Mouse (Mus musculus): ENCODE results near the gene Gm5426. TPM values are rescaled to one million over a fixed set of nuclear protein-coding genes. Genes with fewer than 3 reads are reported as not detected.
"Not testable (repeated sequence)": the region's sequence is repeated elsewhere in the genome, so short reads cannot be mapped to it uniquely, and the experiment has no call there.

The Gm5426 gene
- polyA plus RNA-seq, 1 experiment from 2014 or later: not detected

DNA sequence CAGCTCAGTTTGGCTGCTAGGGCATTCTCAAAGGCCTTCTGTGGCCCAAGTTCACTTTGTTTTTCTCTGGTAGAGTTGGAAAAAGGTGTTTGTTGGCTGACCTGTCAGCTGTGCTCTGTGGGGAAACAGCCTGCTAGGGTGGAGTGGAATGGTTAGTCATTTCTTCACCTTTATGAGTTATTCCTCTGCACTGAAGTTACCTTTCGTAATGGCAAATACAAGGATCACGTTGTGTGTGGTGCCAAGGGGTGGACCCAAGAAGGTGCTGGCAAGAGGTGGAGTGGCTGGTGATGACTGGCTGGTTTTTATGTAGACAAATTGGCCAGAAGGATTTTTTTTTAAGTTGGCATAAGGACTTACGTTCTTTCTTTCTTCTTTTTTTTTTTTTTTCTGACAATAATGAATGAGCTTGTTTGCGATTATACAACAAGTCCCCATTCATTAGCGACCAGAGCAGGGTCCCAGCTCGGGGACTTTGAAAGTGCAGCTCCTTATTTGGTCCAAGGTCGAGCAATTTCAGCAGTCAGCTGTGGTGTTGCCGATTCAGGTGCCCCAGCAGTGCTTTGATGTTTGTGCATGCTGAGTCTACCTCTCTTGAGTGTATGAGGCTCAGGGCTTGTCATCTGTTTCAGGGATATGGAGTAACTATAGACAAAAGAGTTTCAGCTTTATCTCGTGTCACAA is 10.5 kb upstream of the Gm5426 start:
- Histone ChIP-seq H3K36me3 (ENCODE audit: control insufficient read depth, insufficient read depth, low read length) (no peaks in the 10 kb centered on the region), H3K9ac (ENCODE audit: low read depth, low read length) (no peak overlapping the region), H3K4me3 (ENCODE audit: low read depth, low read length) (no peak overlapping the region), H3K4me2 (replicated peaks; ENCODE audit: low read depth, low read length) (no peak overlapping the region), H3K27ac (ENCODE audit: low read depth, low read length) (no peak overlapping the region), H3K9me3 (ENCODE audit: control insufficient read depth, low read length) (no peaks in the 10 kb centered on the region), H3K4me1 (replicated peaks; ENCODE audit: control insufficient read depth, insufficient read depth, low read length) (no peaks in the 10 kb centered on the region), H3K27me3 (ENCODE audit: control insufficient read depth, insufficient read depth, low read length) (no peaks in the 10 kb centered on the region)
- no peak for DNase-seq (ENCODE audit: low spot score)
- ATAC-seq (ENCODE audit: low FRiP score): no peak
- 69% methylated on average over 9 of the region's 9 CpGs for WGBS

DNA sequence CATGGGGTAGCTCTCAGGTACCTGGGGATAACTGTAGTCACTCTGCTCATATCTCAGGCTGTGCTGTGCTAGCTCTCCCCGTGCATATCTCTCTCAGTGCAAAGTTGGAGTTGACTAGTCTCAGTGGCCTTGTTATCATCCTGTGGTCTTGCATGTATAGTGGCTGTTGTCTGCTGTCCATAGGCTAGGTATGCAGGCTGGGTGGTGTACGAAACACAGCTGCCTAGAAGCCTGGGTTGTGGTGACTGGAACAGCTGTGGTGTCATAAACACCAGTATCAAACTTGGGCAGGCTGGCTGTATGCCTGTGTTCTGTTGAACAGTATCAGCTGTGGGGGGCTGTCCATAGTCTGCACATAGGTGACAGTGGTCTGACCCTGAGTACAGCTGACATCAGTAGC is 7.2 kb upstream of the Gm5426 start:
- DNase-seq (ENCODE audit: low spot score): no peak
- H3K4me3 ChIP-seq (ENCODE audit: low read depth, low read length): no peak overlapping the region
- no peak overlapping the region for H3K27ac ChIP-seq (ENCODE audit: low read depth, low read length)
- H3K9me3 ChIP-seq (ENCODE audit: control insufficient read depth, low read length): no peaks in the 10 kb centered on the region
- H3K4me1 ChIP-seq (replicated peaks; ENCODE audit: control insufficient read depth, insufficient read depth, low read length): no peaks in the 10 kb centered on the region
- H3K27me3 ChIP-seq (ENCODE audit: control insufficient read depth, insufficient read depth, low read length): no peaks in the 10 kb centered on the region
- H3K9ac ChIP-seq (ENCODE audit: low read depth, low read length): no peak overlapping the region
- H3K36me3 ChIP-seq (ENCODE audit: control insufficient read depth, insufficient read depth, low read length): no peaks in the 10 kb centered on the region
- H3K4me2 ChIP-seq (replicated peaks; ENCODE audit: low read depth, low read length): no peak overlapping the region
- WGBS: 93% methylated on average over 2 of the region's 2 CpGs
- no peak for ATAC-seq (ENCODE audit: low FRiP score)

GRCm38 (mm10) chr10:96130406-96130805 is 6.0 kb upstream of the Gm5426 start:
- H3K4me3 ChIP-seq (ENCODE audit: low read depth, low read length): no peak overlapping the region
- no peak overlapping the region for H3K27ac ChIP-seq (ENCODE audit: low read depth, low read length)
- ATAC-seq (ENCODE audit: low FRiP score) (no peak), DNase-seq (ENCODE audit: low spot score) (no peak)
- H3K36me3 ChIP-seq (ENCODE audit: control insufficient read depth, insufficient read depth, low read length): no peaks in the 10 kb centered on the region
- no peak overlapping the region for H3K9ac ChIP-seq (ENCODE audit: low read depth, low read length)
- WGBS: 85% methylated on average over 3 of the region's 3 CpGs
- H3K4me1 ChIP-seq (replicated peaks; ENCODE audit: control insufficient read depth, insufficient read depth, low read length): no peaks in the 10 kb centered on the region
- H3K4me2 ChIP-seq (replicated peaks; ENCODE audit: low read depth, low read length): no peak overlapping the region
- no peaks in the 10 kb centered on the region for H3K9me3 ChIP-seq (ENCODE audit: control insufficient read depth, low read length)
- H3K27me3 ChIP-seq (ENCODE audit: control insufficient read depth, insufficient read depth, low read length): no peaks in the 10 kb centered on the region

- Histone ChIP-seq H3K27me3 (ENCODE audit: control insufficient read depth, insufficient read depth, low read length) (no peaks in the 10 kb centered on the region), H3K27ac (ENCODE audit: low read depth, low read length) (no peak overlapping the region), H3K4me3 (ENCODE audit: low read depth, low read length) (no peak overlapping the region), H3K36me3 (ENCODE audit: control insufficient read depth, insufficient read depth, low read length) (no peaks in the 10 kb centered on the region), H3K4me1 (replicated peaks; ENCODE audit: control insufficient read depth, insufficient read depth, low read length) (no peaks in the 10 kb centered on the region), H3K4me2 (replicated peaks; ENCODE audit: low read depth, low read length) (no peak overlapping the region), H3K9me3 (ENCODE audit: control insufficient read depth, low read length) (no peaks in the 10 kb centered on the region), H3K9ac (ENCODE audit: low read depth, low read length) (no peak overlapping the region)
- ATAC-seq (ENCODE audit: low FRiP score) (no peak), DNase-seq (ENCODE audit: low spot score) (no peak)
- 95% methylated on average over 6 of the region's 6 CpGs for WGBS
These were observed 5.3 kb upstream of the Gm5426 start for GRCm38 (mm10) chr10:96131112-96131511.

- DNase-seq (ENCODE audit: low spot score) (peak; percentile 68), ATAC-seq (ENCODE audit: low FRiP score) (peak; percentile 54; the same call in 1 of the 2 replicates)
- no peak overlapping the region for H3K27ac ChIP-seq (ENCODE audit: low read depth, low read length)
- no peaks in the 10 kb centered on the region for H3K36me3 ChIP-seq (ENCODE audit: control insufficient read depth, insufficient read depth, low read length)
- no peak overlapping the region for H3K4me2 ChIP-seq (replicated peaks; ENCODE audit: low read depth, low read length)
- no peaks in the 10 kb centered on the region for H3K9me3 ChIP-seq (ENCODE audit: control insufficient read depth, low read length)
- H3K4me1 ChIP-seq (replicated peaks; ENCODE audit: control insufficient read depth, insufficient read depth, low read length): no peaks in the 10 kb centered on the region
- no peak overlapping the region for H3K9ac ChIP-seq (ENCODE audit: low read depth, low read length)
- no peaks in the 10 kb centered on the region for H3K27me3 ChIP-seq (ENCODE audit: control insufficient read depth, insufficient read depth, low read length)
- 38% methylated on average over 6 of the region's 6 CpGs for WGBS
- H3K4me3 ChIP-seq (ENCODE audit: low read depth, low read length): no peak overlapping the region
These were observed 4.2 kb upstream of the Gm5426 start for GRCm38 (mm10) chr10:96132161-96132560.

- no peak overlapping the region for H3K4me3 ChIP-seq (ENCODE audit: low read depth, low read length)
- no peaks in the 10 kb centered on the region for H3K4me1 ChIP-seq (replicated peaks; ENCODE audit: control insufficient read depth, insufficient read depth, low read length)
- no peak for DNase-seq (ENCODE audit: low spot score)
- no peak overlapping the region for H3K4me2 ChIP-seq (replicated peaks; ENCODE audit: low read depth, low read length)
- whole genome bisulfite sequencing: 95% methylated on average over 5 of the region's 5 CpGs
- no peak overlapping the region for H3K27ac ChIP-seq (ENCODE audit: low read depth, low read length)
- no peak overlapping the region for H3K9ac ChIP-seq (ENCODE audit: low read depth, low read length)
- ATAC-seq (ENCODE audit: low FRiP score): no peak
- no peaks in the 10 kb centered on the region for H3K36me3 ChIP-seq (ENCODE audit: control insufficient read depth, insufficient read depth, low read length)
- H3K9me3 ChIP-seq (ENCODE audit: control insufficient read depth, low read length): no peaks in the 10 kb centered on the region
- H3K27me3 ChIP-seq (ENCODE audit: control insufficient read depth, insufficient read depth, low read length): no peaks in the 10 kb centered on the region
These were observed 2.2 kb downstream of the Gm5426 start for GRCm38 (mm10) chr10:96138585-96138984.

DNA sequence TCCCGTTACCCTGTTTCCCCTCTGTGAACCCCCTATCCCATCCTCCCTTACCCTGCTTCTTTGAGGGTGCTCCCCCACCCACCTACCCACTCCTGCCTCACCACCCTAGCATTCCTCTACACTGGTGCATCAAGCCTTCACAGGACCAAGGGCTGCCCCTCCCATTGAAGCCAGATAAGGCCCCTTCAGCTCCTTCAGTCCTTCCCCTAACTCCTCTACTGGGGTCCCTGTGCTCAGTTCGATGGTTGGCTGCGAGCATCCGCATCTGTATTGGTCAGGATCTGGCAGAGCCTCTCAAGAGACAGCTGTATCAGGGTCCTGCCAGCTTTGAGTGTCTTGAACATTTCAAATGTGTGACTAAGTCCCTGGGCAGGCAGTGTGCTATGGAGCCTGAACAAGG is 2.9 kb downstream of the Gm5426 start:
- 99% methylated on average over 4 of the region's 4 CpGs for WGBS
- not testable (repeated sequence) for DNase-seq (ENCODE audit: low spot score)

GRCm38 (mm10) chr10:96146578-96146977 is 10.2 kb downstream of the Gm5426 start:
- no peak overlapping the region for H3K9ac ChIP-seq (ENCODE audit: low read depth, low read length)
- H3K4me3 ChIP-seq (ENCODE audit: low read depth, low read length): no peak overlapping the region
- no peaks in the 10 kb centered on the region for H3K9me3 ChIP-seq (ENCODE audit: control insufficient read depth, low read length)
- no peaks in the 10 kb centered on the region for H3K4me1 ChIP-seq (replicated peaks; ENCODE audit: control insufficient read depth, insufficient read depth, low read length)
- ATAC-seq (ENCODE audit: low FRiP score): no peak
- H3K36me3 ChIP-seq (ENCODE audit: control insufficient read depth, insufficient read depth, low read length): no peaks in the 10 kb centered on the region
- WGBS: 94% methylated on average over 5 of the region's 5 CpGs
- no peak overlapping the region for H3K4me2 ChIP-seq (replicated peaks; ENCODE audit: low read depth, low read length)
- H3K27ac ChIP-seq (ENCODE audit: low read depth, low read length): no peak overlapping the region
- no peaks in the 10 kb centered on the region for H3K27me3 ChIP-seq (ENCODE audit: control insufficient read depth, insufficient read depth, low read length)
- no peak for DNase-seq (ENCODE audit: low spot score)

More for the DNA sequence above, 2.9 kb downstream of the Gm5426 start:
- H3K9me3 ChIP-seq (ENCODE audit: control insufficient read depth, low read length); H3K27me3 ChIP-seq (ENCODE audit: control insufficient read depth, insufficient read depth, low read length); ATAC-seq (ENCODE audit: low FRiP score); H3K27ac ChIP-seq (ENCODE audit: low read depth, low read length); H3K36me3 ChIP-seq (ENCODE audit: control insufficient read depth, insufficient read depth, low read length); H3K9ac ChIP-seq (ENCODE audit: low read depth, low read length); H3K4me2 ChIP-seq (replicated peaks; ENCODE audit: low read depth, low read length); H3K4me3 ChIP-seq (ENCODE audit: low read depth, low read length); H3K4me1 ChIP-seq (replicated peaks; ENCODE audit: control insufficient read depth, insufficient read depth, low read length): not testable (repeated sequence)

DNA sequence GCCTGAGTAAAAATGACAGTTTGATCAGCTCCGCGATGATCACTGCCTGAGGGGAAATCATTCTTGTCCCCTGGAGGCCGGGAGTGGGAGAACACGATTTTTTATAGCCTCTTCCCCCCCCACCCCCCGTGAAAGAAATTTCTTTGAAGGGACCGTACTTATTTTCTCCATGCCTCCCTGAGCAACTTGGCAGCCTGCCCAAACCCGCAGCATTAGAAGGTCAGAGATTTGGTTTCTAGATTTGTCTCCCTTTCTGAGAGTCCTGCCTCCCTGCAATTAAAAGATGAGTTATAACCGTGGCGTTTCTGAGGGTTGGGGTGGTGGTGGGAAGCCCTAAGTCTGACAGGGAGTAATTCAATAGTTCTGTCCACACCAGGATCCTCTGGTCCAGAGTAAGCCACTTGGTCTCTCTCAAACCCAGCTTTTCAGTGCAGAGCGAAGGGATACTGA is 11.9 kb downstream of the Gm5426 start:
- ATAC-seq (ENCODE audit: low FRiP score) (peak; percentile 33; the same call in 1 of the 2 replicates), DNase-seq (ENCODE audit: low spot score) (peak; percentile 28)
- WGBS: 68% methylated on average over 10 of the region's 10 CpGs
- no peaks in the 10 kb centered on the region for H3K9me3 ChIP-seq (ENCODE audit: control insufficient read depth, low read length)
- no peaks in the 10 kb centered on the region for H3K4me1 ChIP-seq (replicated peaks; ENCODE audit: control insufficient read depth, insufficient read depth, low read length)
- no peak overlapping the region for H3K4me3 ChIP-seq (ENCODE audit: low read depth, low read length)
- no peak overlapping the region for H3K9ac ChIP-seq (ENCODE audit: low read depth, low read length)
- no peak overlapping the region for H3K4me2 ChIP-seq (replicated peaks; ENCODE audit: low read depth, low read length)
- no peaks in the 10 kb centered on the region for H3K27me3 ChIP-seq (ENCODE audit: control insufficient read depth, insufficient read depth, low read length)
- no peaks in the 10 kb centered on the region for H3K36me3 ChIP-seq (ENCODE audit: control insufficient read depth, insufficient read depth, low read length)
- no peak overlapping the region for H3K27ac ChIP-seq (ENCODE audit: low read depth, low read length)
